Mouse (Mus musculus): ENCODE data around the gene 2900026A02Rik.

DNA sequence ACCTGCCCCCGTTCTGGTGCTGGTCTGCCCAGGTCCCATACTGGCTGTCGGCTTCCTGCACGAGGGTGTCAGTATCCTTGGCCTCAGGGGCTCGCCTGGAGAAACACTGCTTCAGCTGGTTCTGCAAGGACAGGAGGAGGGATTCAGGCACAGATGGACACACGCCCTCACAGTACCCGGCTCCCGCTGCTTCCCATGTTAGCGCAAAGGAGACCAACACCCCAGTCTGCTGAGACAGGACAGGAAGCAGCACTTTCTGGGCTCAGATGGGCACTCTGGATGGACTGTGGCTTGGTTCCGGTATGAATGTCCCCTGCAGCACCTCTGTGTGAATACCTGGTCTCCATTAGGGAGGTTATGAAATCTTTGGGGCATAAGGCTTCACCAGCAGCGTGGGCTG lies 119.6 kb downstream of the 2900026A02Rik start:
- TF ChIP-seq POLR2A (IDR thresholded peaks at IDR 0.05; ENCODE audit: control insufficient read depth in 1 of 2, insufficient read depth in 1 of 2, low read depth in 1 of 2, low read length in 2 of 2, poor library complexity in 1 of 2) (no peak), ELF1 (IDR thresholded peaks at IDR 0.05; ENCODE audit: low read depth, low read length) (no peak), SMC3 (IDR thresholded peaks at IDR 0.05; ENCODE audit: low read depth, low read length) (no peak), CTCF (IDR thresholded peaks at IDR 0.05 in 2 of 3, conservative IDR thresholded peaks at IDR 0.05 in 1 of 3; ENCODE audit: control insufficient read depth in 1 of 3, insufficient read depth in 1 of 3, low read depth in 2 of 3, low read length in 3 of 3, poor library complexity in 1 of 3, severe bottlenecking in 1 of 3) (no peak), TAL1 (IDR thresholded peaks at IDR 0.05; ENCODE audit: low read length) (no peak), ZMIZ1 (IDR thresholded peaks at IDR 0.05; ENCODE audit: low read depth, low read length) (no peak), EP300 (IDR thresholded peaks at IDR 0.05; ENCODE audit: low read depth in 1 of 2, low read length in 2 of 2) (no peak), MAX (IDR thresholded peaks at IDR 0.05; ENCODE audit: low read length) (no peak), CHD1 (IDR thresholded peaks at IDR 0.05; ENCODE audit: low read depth, low read length) (no peak), GATA1 (IDR thresholded peaks at IDR 0.05; ENCODE audit: low read depth, low read length) (no peak), E2F4 (IDR thresholded peaks at IDR 0.05; ENCODE audit: borderline replicate concordance, low read depth, low read length) (no peak), NELFE (IDR thresholded peaks at IDR 0.05; ENCODE audit: low read depth, low read length) (no peak), SIN3A (IDR thresholded peaks at IDR 0.05; ENCODE audit: low read length) (no peak)
